Mouse (Mus musculus) small intestine, adult 2 months (tissue): ENCODE results near the gene Noxo1.

Source experiments
- CTCF ChIP-seq: fragments of 200-500 bp; IDR thresholded peaks from 2 replicates; pipeline ENCODE4 v1.5.1; 2012; ENCODE audit warnings: low read depth, mild to moderate bottlenecking, control low read depth, inconsistent platforms, low read length, moderate library complexity, mixed read lengths; ENCODE audit not compliant: insufficient replicate concordance, insufficient read length; ENCODE audit errors: extremely low read depth
- POLR2A ChIP-seq: fragments of 200-500 bp; IDR thresholded peaks from 2 replicates; pipeline ENCODE4 v1.6.1; 2012; ENCODE audit warnings: low read depth, mild to moderate bottlenecking, control low read depth, inconsistent platforms, low read length, moderate library complexity

- TF ChIP-seq CTCF (no peak), POLR2A (0 out of 2 replicates have a peak, but pooled peaks have one; percentile 31)
These were observed 45.9 kb upstream of the Noxo1 start, which contains the start of gene Slc9a3r2 for GRCm38 (mm10) chr17:24650070-24650616.
